Mouse (Mus musculus) G1E-ER4 (cell line): Measurements from ENCODE around the gene H2-Eb2. TPM values are rescaled to one million over a fixed set of nuclear protein-coding genes. Genes with fewer than 3 reads are reported as not detected.

Experiments
- GATA1 ChIP-seq: IDR thresholded peaks from one replicate; pipeline ENCODE4 v1.8.0; 2012; ENCODE audit warnings: low read length, inconsistent platforms
- polyA plus RNA-seq: library from polyadenylated mRNA; stranded (reverse); fragments of >175 nt; gene quantifications from 2 replicates; pipeline ENCODE4 v1.2.3, GENCODE M21; 2012

H2-Eb2 gene
- polyA plus RNA-seq: not detected in 2 replicates

GRCm38 (mm10) chr17:34325436-34325835, at the start of gene H2-Eb2:
H2-Eb2 (plus strand) TSS chr17:34325665.
- no peak for TF ChIP-seq GATA1

- TF ChIP-seq GATA1: no peak
These were observed 44.9 kb upstream of the H2-Eb2 start for GRCm38 (mm10) chr17:34280499-34281038.

- TF ChIP-seq GATA1: no peak
These were observed 43.6 kb upstream of the H2-Eb2 start for GRCm38 (mm10) chr17:34281836-34282235.

GRCm38 (mm10) chr17:34285371-34285770, 40.1 kb upstream of the H2-Eb2 start:
- no peak for TF ChIP-seq GATA1

GRCm38 (mm10) chr17:34285848-34286247, 39.6 kb upstream of the H2-Eb2 start:
- no peak for TF ChIP-seq GATA1

- TF ChIP-seq GATA1: no peak
These were observed 39.0 kb upstream of the H2-Eb2 start for GRCm38 (mm10) chr17:34286501-34286900.

- no peak for TF ChIP-seq GATA1
These were observed 38.5 kb upstream of the H2-Eb2 start for GRCm38 (mm10) chr17:34286999-34287398.

GRCm38 (mm10) chr17:34287648-34288047, 37.8 kb upstream of the H2-Eb2 start, which contains the start of gene H2-Aa:
H2-Aa (minus strand) TSS chr17:34287823.
- TF ChIP-seq GATA1: no peak

GRCm38 (mm10) chr17:34288131-34288530, 37.3 kb upstream of the H2-Eb2 start:
- TF ChIP-seq GATA1: no peak

- TF ChIP-seq GATA1: no peak
These were observed 33.9 kb upstream of the H2-Eb2 start for GRCm38 (mm10) chr17:34291609-34292008.

- no peak for TF ChIP-seq GATA1
These were observed 32.9 kb upstream of the H2-Eb2 start for GRCm38 (mm10) chr17:34292570-34292969.

GRCm38 (mm10) chr17:34293533-34293932, 31.9 kb upstream of the H2-Eb2 start:
- no peak for TF ChIP-seq GATA1

GRCm38 (mm10) chr17:34294249-34294648, 31.2 kb upstream of the H2-Eb2 start:
- TF ChIP-seq GATA1: no peak

- no peak for TF ChIP-seq GATA1
These were observed 30.2 kb upstream of the H2-Eb2 start for GRCm38 (mm10) chr17:34295307-34295706.

GRCm38 (mm10) chr17:34295891-34296794, 29.3 kb upstream of the H2-Eb2 start:
- no peak for TF ChIP-seq GATA1

- TF ChIP-seq GATA1: no peak
These were observed 26.1 kb upstream of the H2-Eb2 start for GRCm38 (mm10) chr17:34299356-34299755.

GRCm38 (mm10) chr17:34300071-34300470, 25.4 kb upstream of the H2-Eb2 start:
- no peak for TF ChIP-seq GATA1
